Mouse (Mus musculus) liver, embryonic 14.5 days (tissue): ENCODE data around the gene Rab2b. TPM values are rescaled to one million over a fixed set of nuclear protein-coding genes. Genes with fewer than 3 reads are reported as not detected.

Source experiments
- ATAC-seq: fragments of 200-750 bp; cut with Nextera tagmentation; 2 replicates; pipeline ENCODE4 v1.8.0; 2017; ENCODE audit warnings: moderate number of reproducible peaks, mild to moderate bottlenecking, moderate library complexity; ENCODE audit not compliant: insufficient read depth
- DNase-seq, 3 experiments: peaks; one replicate each; pipeline ENCODE4 v3.0.0-alpha.2; 2012 to 2013; ENCODE audit warnings: low read depth in 3 of 3, low spot score in 3 of 3
- H3K27ac ChIP-seq: fragments of 300-500 bp; sonication (generic); 2 replicates; pipeline ENCODE4 v1.5.1; 2014; ENCODE audit warnings: moderate library complexity, mild to moderate bottlenecking, control low read depth, inconsistent platforms
- H3K27me3 ChIP-seq: fragments of 300-500 bp; sonication (generic); 2 replicates; pipeline ENCODE4 v1.6.1; 2014; ENCODE audit warnings: mild to moderate bottlenecking, low read length, moderate library complexity; ENCODE audit not compliant: control insufficient read depth, insufficient read depth
- H3K36me3 ChIP-seq: fragments of 300-500 bp; sonication (generic); replicated peaks from 2 replicates; pipeline ENCODE4 v1.6.1; 2014; ENCODE audit warnings: low read depth; ENCODE audit not compliant: control insufficient read depth, insufficient read depth
- H3K4me1 ChIP-seq, 2 experiments: fragments of 200-500 bp in 1 of 2; fragments of 300-500 bp in 1 of 2; sonication (generic) in 1 of 2; replicated peaks; 2 replicates each; pipeline ENCODE4 v1.6.1; 2012 to 2014; ENCODE audit warnings: antibody characterized with exemption in 1 of 2, inconsistent platforms in 1 of 2, low read length in 1 of 2; ENCODE audit not compliant: control insufficient read depth in 2 of 2, insufficient read depth in 2 of 2
- H3K4me2 ChIP-seq: fragments of 300-500 bp; sonication (generic); 2 replicates; pipeline ENCODE4 v1.6.1; 2014; ENCODE audit warnings: low read depth, mild to moderate bottlenecking, control low read depth, moderate library complexity
- H3K4me3 ChIP-seq, 2 experiments: fragments of 200-500 bp in 1 of 2; fragments of 300-500 bp in 1 of 2; sonication (generic) in 1 of 2; 2 replicates each; pipeline ENCODE4 v1.5.1; 2012 to 2014; ENCODE audit warnings: low read depth in 2 of 2, low read length in 2 of 2, mild to moderate bottlenecking in 2 of 2, control low read depth in 1 of 2, inconsistent platforms in 1 of 2, moderate library complexity in 1 of 2; ENCODE audit not compliant: insufficient read depth in 1 of 2
- H3K9ac ChIP-seq: fragments of 300-500 bp; sonication (generic); replicated peaks from 2 replicates; pipeline ENCODE4 v1.6.1; 2014; ENCODE audit warnings: mild to moderate bottlenecking, control low read depth, moderate library complexity
- H3K9me3 ChIP-seq: fragments of 300-500 bp; sonication (generic); 2 replicates; pipeline ENCODE4 v1.6.1; 2016; ENCODE audit warnings: low read length, mixed read lengths; ENCODE audit not compliant: control insufficient read depth
- CTCF ChIP-seq: IDR thresholded peaks from 2 replicates; pipeline ENCODE4 v1.5.1; 2016; ENCODE audit warnings: antibody characterized with exemption, low read depth, control low read depth
- EP300 ChIP-seq: IDR thresholded peaks from 2 replicates; pipeline ENCODE4 v1.6.1; 2016; ENCODE audit warnings: antibody characterized with exemption, low read depth
- whole genome bisulfite sequencing: fragments of 180-500 bp; shearing (Covaris S2); extraction: QIAGEN DNeasy Blood & Tissue Kit; methylation state at CpG from one replicate; pipeline ENCODE4 v1.1.7; 2014; ENCODE audit not compliant: insufficient replicate concordance; 5-methylcytosine and 5-hydroxymethylcytosine counted together
- polyA plus RNA-seq, 2 experiments: library from polyadenylated mRNA; depleted of rRNA in 1 of 2; stranded (reverse) in 1 of 2; unstranded in 1 of 2; fragments of >200 nt; fragmentation: Nextera tagmentation in 1 of 2; extraction: Ambion mirVana in 1 of 2; gene quantifications; 2 replicates each; pipeline versions ENCODE4 v1.2.1 to v1.2.3; 2012 to 2014

The Rab2b gene
- polyA plus RNA-seq, 2 experiments, result 1.9 to 3.1 TPM

DNA sequence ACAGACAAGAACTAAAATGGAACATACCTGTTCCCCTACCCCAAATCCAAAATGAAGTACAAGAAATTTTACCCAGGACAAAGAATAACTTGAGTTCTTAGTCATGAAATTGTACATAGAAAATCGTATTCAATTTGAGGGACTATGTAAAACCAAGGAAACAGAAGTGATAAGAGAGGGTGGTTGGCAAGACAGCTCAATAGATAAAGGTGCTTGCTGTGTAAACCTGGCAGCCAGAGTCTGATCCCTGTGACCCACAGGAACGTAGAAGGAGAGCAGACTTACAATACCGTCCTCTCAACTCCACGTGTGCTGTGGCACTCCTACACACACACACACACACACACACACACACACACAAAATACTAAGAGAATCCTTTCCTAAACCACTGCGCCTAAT lies 62.1 kb downstream of the Rab2b start:
- TF ChIP-seq CTCF (no peak), EP300 (no peak)
- H3K4me2 ChIP-seq, result no peak overlapping the region
- DNase-seq, result no peak
- no peaks in the 10 kb centered on the region; a peak in 1 of 4 replicates for H3K4me1 ChIP-seq
- no peaks in the 10 kb centered on the region for H3K27me3 ChIP-seq
- no peak for ATAC-seq
- H3K9ac ChIP-seq, result no peak overlapping the region
- H3K27ac ChIP-seq, result no peak overlapping the region
- H3K36me3 ChIP-seq, result peaks cover 75% of the 10 kb centered on the region
- WGBS, result 60% methylated on average over 5 of the region's 5 CpGs
- H3K9me3 ChIP-seq, result no peaks in the 10 kb centered on the region
- H3K4me3 ChIP-seq, result no peak overlapping the region

Other genes starting within 250 kb of the Rab2b start
- gene Olfr221, start 237.1 kb downstream of the Rab2b start, polyA plus RNA-seq (2012; rRNA removed), result not detected in 2 replicates
- not detected in 2 replicates for gene Olfr221, start 237.1 kb downstream of the Rab2b start, polyA plus RNA-seq (2014; fragmentation: Nextera tagmentation; extraction: Ambion mirVana)
- 94.9 and 161 TPM in 2 replicates for gene Hnrnpc, start 175.5 kb downstream of the Rab2b start, polyA plus RNA-seq (2012; rRNA removed)
- 240 and 269 TPM in 2 replicates for gene Hnrnpc, start 175.5 kb downstream of the Rab2b start, polyA plus RNA-seq (2014; fragmentation: Nextera tagmentation; extraction: Ambion mirVana)
- gene Rpgrip1, start 168.8 kb downstream of the Rab2b start, polyA plus RNA-seq (2012; rRNA removed), result 0.31 and 0.41 TPM in 2 replicates
- gene Rpgrip1, start 168.8 kb downstream of the Rab2b start, polyA plus RNA-seq (2014; fragmentation: Nextera tagmentation; extraction: Ambion mirVana), result 48.5 and 50.1 TPM in 2 replicates
- gene Supt16, start 82.1 kb downstream of the Rab2b start, polyA plus RNA-seq (2012; rRNA removed), result 15.4 and 25.2 TPM in 2 replicates
- 35.6 and 39.9 TPM in 2 replicates for gene Supt16, start 82.1 kb downstream of the Rab2b start, polyA plus RNA-seq (2014; fragmentation: Nextera tagmentation; extraction: Ambion mirVana)
- 9.7 and 13.1 TPM in 2 replicates for gene Chd8, start 21.8 kb downstream of the Rab2b start, polyA plus RNA-seq (2012; rRNA removed)
- 13.9 and 14.0 TPM in 2 replicates for gene Chd8, start 21.8 kb downstream of the Rab2b start, polyA plus RNA-seq (2014; fragmentation: Nextera tagmentation; extraction: Ambion mirVana)
- gene Tox4, start 399 bp downstream of the Rab2b start, polyA plus RNA-seq (2012; rRNA removed), result 8.5 and 10.1 TPM in 2 replicates
- 16.6 and 17.2 TPM in 2 replicates for gene Tox4, start 399 bp downstream of the Rab2b start, polyA plus RNA-seq (2014; fragmentation: Nextera tagmentation; extraction: Ambion mirVana)
- gene Mettl3, start 25.6 kb upstream of the Rab2b start, polyA plus RNA-seq (2012; rRNA removed), result 14.5 and 15.3 TPM in 2 replicates
- gene Mettl3, start 25.6 kb upstream of the Rab2b start, polyA plus RNA-seq (2014; fragmentation: Nextera tagmentation; extraction: Ambion mirVana), result 18.1 and 18.2 TPM in 2 replicates
- gene Sall2, start 49.2 kb upstream of the Rab2b start, polyA plus RNA-seq (2012; rRNA removed), result 0.76 and 0.84 TPM in 2 replicates
- gene Sall2, start 49.2 kb upstream of the Rab2b start, polyA plus RNA-seq (2014; fragmentation: Nextera tagmentation; extraction: Ambion mirVana), result 0.54 and 0.66 TPM in 2 replicates
- not detected in 2 replicates for gene Olfr1513, start 76.9 kb upstream of the Rab2b start, polyA plus RNA-seq (2012; rRNA removed)
- gene Olfr1513, start 76.9 kb upstream of the Rab2b start, polyA plus RNA-seq (2014; fragmentation: Nextera tagmentation; extraction: Ambion mirVana), result not detected in 2 replicates
- not detected in 2 replicates for gene Olfr1512, start 99.6 kb upstream of the Rab2b start, polyA plus RNA-seq (2012; rRNA removed)
- not detected in 2 replicates for gene Olfr1512, start 99.6 kb upstream of the Rab2b start, polyA plus RNA-seq (2014; fragmentation: Nextera tagmentation; extraction: Ambion mirVana)
- gene Olfr1511, start 117.8 kb upstream of the Rab2b start, polyA plus RNA-seq (2012; rRNA removed), result not detected in 2 replicates
- gene Olfr1511, start 117.8 kb upstream of the Rab2b start, polyA plus RNA-seq (2014; fragmentation: Nextera tagmentation; extraction: Ambion mirVana), result not detected in 2 replicates
- not detected in 2 replicates for gene Olfr1510, start 134.8 kb upstream of the Rab2b start, polyA plus RNA-seq (2012; rRNA removed)
- gene Olfr1510, start 134.8 kb upstream of the Rab2b start, polyA plus RNA-seq (2014; fragmentation: Nextera tagmentation; extraction: Ambion mirVana), result not detected in 2 replicates
- gene Olfr1509, start 163.4 kb upstream of the Rab2b start, polyA plus RNA-seq (2012; rRNA removed), result not detected in 2 replicates
- not detected in 2 replicates for gene Olfr1509, start 163.4 kb upstream of the Rab2b start, polyA plus RNA-seq (2014; fragmentation: Nextera tagmentation; extraction: Ambion mirVana)
- gene Olfr1508, start 187.9 kb upstream of the Rab2b start, polyA plus RNA-seq (2012; rRNA removed), result not detected in 2 replicates
- not detected in 2 replicates for gene Olfr1508, start 187.9 kb upstream of the Rab2b start, polyA plus RNA-seq (2014; fragmentation: Nextera tagmentation; extraction: Ambion mirVana)
- gene Olfr1507, start 216.2 kb upstream of the Rab2b start, polyA plus RNA-seq (2012; rRNA removed), result not detected in 2 replicates
- not detected in 2 replicates for gene Olfr1507, start 216.2 kb upstream of the Rab2b start, polyA plus RNA-seq (2014; fragmentation: Nextera tagmentation; extraction: Ambion mirVana)